Mouse (Mus musculus): ENCODE data around the gene Clip4.

Gene Clip4

DNA sequence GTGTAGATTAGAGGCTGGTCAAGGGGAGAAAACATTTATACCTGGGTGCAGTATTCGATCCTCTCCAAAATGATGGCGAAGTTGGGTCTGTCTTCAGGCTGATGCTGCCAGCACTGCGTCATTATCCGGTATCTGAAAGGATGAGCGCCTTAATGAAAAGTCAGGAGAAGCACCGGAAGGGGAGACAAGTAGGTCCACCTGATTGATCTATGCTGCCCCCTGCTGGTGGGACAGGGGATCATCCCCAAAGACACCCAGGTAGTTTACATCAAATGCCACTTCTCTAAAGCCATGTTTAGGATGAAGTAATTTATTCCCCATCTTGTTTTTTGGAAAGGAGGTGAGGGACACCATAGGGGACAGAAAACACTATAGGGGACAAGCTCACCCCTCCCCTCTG, 105.8 kb downstream of the Clip4 start:
- DNase-seq (ENCODE audit: low read depth), result peak; percentile 67

DNA sequence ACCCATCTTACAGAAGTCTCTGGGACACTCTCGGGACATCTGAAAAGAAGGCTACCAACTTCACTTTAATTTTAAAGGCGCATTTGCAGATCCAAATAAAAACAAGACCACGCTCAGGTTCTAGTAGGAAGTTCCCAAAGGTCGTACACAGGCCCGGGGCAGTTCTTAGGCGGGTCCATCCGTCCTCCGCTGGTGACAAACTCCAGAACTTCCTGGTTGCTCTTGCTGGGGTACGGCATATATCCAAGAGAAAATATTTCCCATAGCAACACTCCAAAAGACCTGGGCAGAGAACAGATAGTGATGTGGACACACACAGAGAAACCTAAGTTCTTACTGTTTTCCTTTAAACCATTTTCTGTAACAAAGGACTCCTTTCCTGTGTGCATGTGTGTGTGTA, 106.5 kb downstream of the Clip4 start:
- DNase-seq (ENCODE audit: low read depth), result no peak

DNA sequence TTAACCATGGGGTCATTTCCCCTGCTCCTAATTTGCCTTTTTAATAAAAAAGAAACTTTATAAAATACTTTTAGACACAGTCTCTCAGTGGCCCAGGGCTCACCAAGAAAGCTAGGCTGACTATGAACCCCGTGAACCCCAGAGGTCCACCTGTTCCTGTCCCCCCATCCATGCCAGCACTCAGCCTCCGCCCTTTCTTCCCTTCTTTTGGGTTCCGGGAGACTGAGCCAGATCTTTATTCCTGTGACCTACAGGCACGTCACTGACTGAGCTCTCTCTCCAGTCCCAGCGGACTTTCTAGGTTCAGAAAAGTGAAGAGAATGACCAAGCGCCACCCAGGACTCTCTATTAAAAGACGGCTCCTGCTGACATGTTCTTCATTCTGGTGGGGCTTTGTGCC, 107.2 kb downstream of the Clip4 start:
- DNase-seq (ENCODE audit: low read depth), result no peak

DNA sequence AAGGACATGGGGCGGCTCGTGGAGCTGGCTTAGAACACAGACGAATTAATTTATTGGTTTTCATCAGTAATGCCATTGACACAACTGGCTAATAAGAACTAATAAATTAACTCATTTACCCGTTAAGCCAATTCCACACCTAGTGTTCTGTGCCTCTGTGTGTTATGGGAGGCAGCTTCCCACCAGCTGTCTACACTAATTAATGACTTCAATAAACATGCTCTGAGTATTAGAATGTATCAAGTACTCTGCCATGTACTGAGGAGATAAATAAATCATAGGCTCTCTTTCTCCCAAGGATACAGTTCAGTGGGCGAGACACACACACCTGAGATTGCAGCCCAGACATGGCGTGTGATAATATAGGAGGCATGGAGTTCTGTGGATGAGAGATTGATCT, 113.1 kb downstream of the Clip4 start:
- no peak for DNase-seq (ENCODE audit: low read depth)

DNA sequence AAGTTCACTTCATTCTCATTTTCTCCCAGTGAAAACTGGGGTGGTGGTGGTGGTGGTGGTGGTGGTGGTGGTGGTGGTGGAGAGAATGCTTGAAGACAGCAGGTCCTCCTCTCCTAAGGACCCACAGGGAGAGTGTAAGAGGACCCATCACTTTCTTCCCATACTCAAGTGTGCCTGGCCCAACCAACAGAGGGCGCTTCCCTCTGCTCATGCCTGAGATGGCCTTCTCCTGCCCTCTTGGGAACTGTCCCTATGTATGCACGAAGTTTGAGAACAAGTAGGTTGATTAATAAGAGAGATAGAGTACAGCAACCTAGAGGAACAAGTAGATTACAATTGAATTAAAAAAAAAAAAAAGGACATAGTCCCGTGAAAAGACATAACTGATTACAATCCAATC, 140.8 kb downstream of the Clip4 start:
- peak; percentile 1 for DNase-seq (ENCODE audit: low read depth)

DNA sequence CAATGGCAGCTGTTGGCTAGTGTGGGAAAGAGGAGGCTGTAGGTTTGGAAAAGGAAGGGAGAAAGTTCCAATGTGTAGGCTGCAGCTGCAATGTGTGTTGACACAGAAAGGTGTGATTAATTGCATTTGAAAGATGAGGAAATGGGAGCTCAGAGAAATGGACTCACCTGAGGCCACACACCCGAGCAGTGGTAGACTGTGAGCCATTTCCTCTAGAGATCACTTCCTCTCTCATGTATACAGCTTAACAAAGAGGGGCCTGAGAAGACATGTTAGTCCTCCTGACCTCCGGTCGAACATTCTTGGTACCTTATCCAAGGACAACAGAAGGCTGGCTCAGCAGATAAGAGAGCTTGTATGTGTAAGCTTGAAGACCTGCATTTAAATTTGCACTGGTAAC, 144.9 kb downstream of the Clip4 start:
- no peak for DNase-seq (ENCODE audit: low read depth)

All from induced T-regulatory cell, adult 2 months (primary cell).